In genomic region chrX:168639556-168640356, GRCm38 (mm10) we compare ENCODE assay signal across 8 mouse cellular contexts. TPM values are rescaled to one million over a fixed set of nuclear protein-coding genes. Genes with fewer than 3 reads are reported as not detected.
DNase-seq lines count a peak whose midpoint lies in the region; ATAC-seq lines count a peak whose summit lies in the region.

No protein-coding gene starts in this region.

- H3K27ac ChIP-seq in brown adipose tissue, adult 24 weeks (replicated peaks; ENCODE audit: low read depth, low read length): no peak overlapping the region
- 0 out of 4 replicates have a peak overlapping the region, but pooled peaks of 1 of the 2 experiments have one; percentile 9 for H3K27ac ChIP-seq in heart, embryonic 14.5 days (replicated peaks in 1 of 2; ENCODE audit: control insufficient read depth in 1 of 2, insufficient read depth in 1 of 2, low read depth in 2 of 2, low read length in 2 of 2)
- H3K27ac ChIP-seq in liver, embryonic 12.5 days: no peak overlapping the region

- DNase-seq in CD4-positive, CD25-positive, alpha-beta regulatory T cell, adult 2 months (ENCODE audit: low read depth, low spot score): peak; percentile 84
- peak; percentile 76 for DNase-seq in kidney, postnatal 10 days
- peak; percentile 84 for DNase-seq in naive thymus-derived CD4-positive, alpha-beta T cell, adult 2 months (ENCODE audit: low read depth)
- peak; percentile 72 for DNase-seq in splenic B cell, adult 2 months (ENCODE audit: low read depth, low spot score)

- no peaks in the 10 kb centered on the region for H3K27me3 ChIP-seq in heart, embryonic 14.5 days (ENCODE audit: control insufficient read depth, insufficient read depth, low read length)
- no peaks in the 10 kb centered on the region for H3K27me3 ChIP-seq in liver, embryonic 12.5 days (replicated peaks)
- H3K27me3 ChIP-seq in splenic B cell, adult 2 months (ENCODE audit: control insufficient read depth, insufficient read depth, low read length, poor library complexity, severe bottlenecking): no peaks in the 10 kb centered on the region

- H3K36me3 ChIP-seq in heart, embryonic 14.5 days (ENCODE audit: control insufficient read depth, insufficient read depth, low read length): no peaks in the 10 kb centered on the region
- H3K36me3 ChIP-seq in liver, embryonic 12.5 days: no peaks in the 10 kb centered on the region
- no peaks in the 10 kb centered on the region for H3K36me3 ChIP-seq in splenic B cell, adult 2 months (ENCODE audit: control insufficient read depth, insufficient read depth, low read length, poor library complexity, severe bottlenecking)

- no peaks in the 10 kb centered on the region for H3K9me3 ChIP-seq in heart, embryonic 14.5 days (ENCODE audit: control insufficient read depth, low read length)
- H3K9me3 ChIP-seq in liver, embryonic 12.5 days (replicated peaks): no peaks in the 10 kb centered on the region

- peak overlapping the region; percentile 61 for H3K9ac ChIP-seq in heart, embryonic 14.5 days (ENCODE audit: low read length)
- peak overlapping the region; percentile 53; the same call in 1 of the 2 replicates for H3K9ac ChIP-seq in liver, embryonic 12.5 days

- ATAC-seq in erythroid progenitor cell, adult 5-6 weeks (replicated peaks; ENCODE audit: low FRiP score, poor library complexity, severe bottlenecking): peak; percentile 87
- ATAC-seq in heart, embryonic 14.5 days (ENCODE audit: insufficient number of reproducible peaks, insufficient read depth, low FRiP score, low read depth): no peak
- peak; percentile 68 for ATAC-seq in liver, embryonic 12.5 days

- WGBS in heart, embryonic 14.5 days: 18% methylated on average over 11 of the region's 11 CpGs
- WGBS in liver, embryonic 12.5 days (ENCODE audit: insufficient replicate concordance): 12% methylated on average over 11 of the region's 11 CpGs

- H3K4me1 ChIP-seq in brown adipose tissue, adult 24 weeks (ENCODE audit: control insufficient read depth, insufficient read depth, insufficient read length, low read length): no peaks in the 10 kb centered on the region
- no peaks in the 10 kb centered on the region for H3K4me1 ChIP-seq in heart, embryonic 14.5 days (ENCODE audit: control insufficient read depth in 2 of 2, insufficient read depth in 2 of 2, low read length in 2 of 2)
- no peaks in the 10 kb centered on the region for H3K4me1 ChIP-seq in liver, embryonic 12.5 days

- peak overlapping the region; percentile 60 for H3K4me2 ChIP-seq in heart, embryonic 14.5 days (ENCODE audit: low read length)
- peak overlapping the region; percentile 61 for H3K4me2 ChIP-seq in liver, embryonic 12.5 days

- peak overlapping the region; percentile 65 for H3K4me3 ChIP-seq in brown adipose tissue, adult 24 weeks (ENCODE audit: insufficient read depth, low read depth, low read length)
- H3K4me3 ChIP-seq in heart, embryonic 14.5 days (ENCODE audit: control insufficient read depth in 1 of 2, insufficient read depth in 1 of 2, low read depth in 1 of 2, low read length in 2 of 2): peak overlapping the region; percentile 44 to 58
- H3K4me3 ChIP-seq in liver, embryonic 12.5 days: peak overlapping the region; percentile 41

RNA-seq across cellular contexts. Expression of gene Msl3, which starts 33.9 kb away (rescaled TPM):
- polyA plus RNA-seq in brown adipose tissue, adult 24 weeks (2012; ENCODE audit: insufficient read depth, insufficient read length, missing spikeins): 21.9 and 22.7 TPM in 2 replicates
- total RNA-seq in erythroid progenitor cell, adult 5-6 weeks (2015; ENCODE audit: low replicate concordance): 25.9 and 40.2 TPM in 2 replicates
- 27.2 and 28.6 TPM in 2 replicates for total RNA-seq in erythroid progenitor cell, adult 5-6 weeks (2017; ENCODE audit: low replicate concordance)
- 43.7 and 43.8 TPM in 2 replicates for polyA plus RNA-seq in heart, embryonic 14.5 days (2014; fragmentation: Nextera tagmentation; extraction: Ambion mirVana)
- 20.7 and 21.5 TPM in 2 replicates for polyA plus RNA-seq in liver, embryonic 12.5 days (2016; fragmentation: Nextera tagmentation; extraction: Ambion mirVana)
